Mouse (Mus musculus) small intestine, adult 2 months (tissue): ENCODE results near the gene Map4k2. TPM values are rescaled to one million over a fixed set of nuclear protein-coding genes. Genes with fewer than 3 reads are reported as not detected.
"Not testable (repeated sequence)": the region's sequence is repeated elsewhere in the genome, so short reads cannot be mapped to it uniquely, and the experiment has no call there.

ENCODE experiments used
- H3K27ac ChIP-seq: fragments of 200-500 bp; 2 replicates; pipeline ENCODE4 v1.5.1; 2012; ENCODE audit warnings: low read depth, low read length, control low read depth, inconsistent platforms; ENCODE audit not compliant: insufficient read depth
- H3K27me3 ChIP-seq: fragments of 200-500 bp; 2 replicates; pipeline ENCODE4 v1.6.1; 2012; ENCODE audit warnings: mild to moderate bottlenecking, moderate library complexity, low read length, inconsistent platforms; ENCODE audit not compliant: control insufficient read depth, insufficient read depth
- H3K36me3 ChIP-seq: fragments of 200-500 bp; 2 replicates; pipeline ENCODE4 v1.6.1; 2012; ENCODE audit warnings: mild to moderate bottlenecking, low read length, control low read depth, inconsistent platforms; ENCODE audit not compliant: control insufficient read depth, insufficient read depth
- H3K4me1 ChIP-seq: fragments of 200-500 bp; 2 replicates; pipeline ENCODE4 v1.6.1; 2012; ENCODE audit warnings: low read length, inconsistent platforms, mixed read lengths; ENCODE audit not compliant: control insufficient read depth, insufficient read depth, insufficient read length
- H3K4me3 ChIP-seq: fragments of 200-500 bp; 2 replicates; pipeline ENCODE4 v1.5.1; 2012; ENCODE audit warnings: low read depth, mild to moderate bottlenecking, control low read depth, inconsistent platforms, low read length, moderate library complexity
- CTCF ChIP-seq: fragments of 200-500 bp; IDR thresholded peaks from 2 replicates; pipeline ENCODE4 v1.5.1; 2012; ENCODE audit warnings: low read depth, mild to moderate bottlenecking, control low read depth, inconsistent platforms, low read length, moderate library complexity, mixed read lengths; ENCODE audit not compliant: insufficient replicate concordance, insufficient read length; ENCODE audit errors: extremely low read depth
- POLR2A ChIP-seq: fragments of 200-500 bp; IDR thresholded peaks from 2 replicates; pipeline ENCODE4 v1.6.1; 2012; ENCODE audit warnings: low read depth, mild to moderate bottlenecking, control low read depth, inconsistent platforms, low read length, moderate library complexity
- WGBS: fragments of 180-500 bp; shearing (Covaris S2); methylation state at CpG from one replicate; pipeline ENCODE4 v1.1.7; 2018; 5-methylcytosine and 5-hydroxymethylcytosine counted together
- polyA plus RNA-seq: library from polyadenylated mRNA; depleted of rRNA; stranded (reverse); fragments of >200 nt; gene quantifications from 2 replicates; pipeline ENCODE4 v1.2.3, GENCODE M21; 2012

The Map4k2 gene
- polyA plus RNA-seq, 1 experiment = 77.3 TPM

DNA sequence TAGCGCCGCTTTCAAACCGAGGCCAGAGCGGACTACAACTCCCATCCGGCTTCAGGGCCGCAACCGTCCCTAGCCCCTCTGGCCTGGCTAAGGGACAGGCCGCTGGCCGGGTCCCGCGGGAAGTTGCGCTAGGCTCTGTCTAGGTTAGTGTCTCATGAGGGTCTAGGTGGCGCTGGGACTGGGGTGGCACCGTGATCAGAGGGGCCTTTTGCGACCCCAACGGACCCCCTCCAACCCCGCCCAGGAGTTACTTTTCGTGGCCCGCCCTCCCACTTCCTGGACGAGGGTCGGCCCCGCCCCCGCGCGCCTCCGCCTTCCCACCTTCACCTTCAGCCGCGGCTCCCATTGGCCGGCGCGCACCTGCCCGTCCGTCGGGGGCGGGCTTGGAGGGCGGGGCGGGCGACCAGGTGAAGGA is 34.8 kb upstream of the Map4k2 start, which contains the start of gene Cdc42bpg:
TSS of gene Cdc42bpg (plus strand) at position 320 of the 415 bp plus-strand sequence.
- 1% methylated on average over 35 of the region's 38 CpGs for WGBS
- peaks cover 7% of the 10 kb centered on the region; the same call in 1 of the 2 replicates for H3K4me1 ChIP-seq
- peak within 1 kb of the TSS; percentile 69 for H3K27ac ChIP-seq
- TF ChIP-seq POLR2A (no peak), CTCF (no peak)
- H3K36me3 ChIP-seq = peaks cover 15% of the 10 kb centered on the region
- peak within 1 kb of the TSS; percentile 80 for H3K4me3 ChIP-seq
- no peaks in the 10 kb centered on the region for H3K27me3 ChIP-seq

DNA sequence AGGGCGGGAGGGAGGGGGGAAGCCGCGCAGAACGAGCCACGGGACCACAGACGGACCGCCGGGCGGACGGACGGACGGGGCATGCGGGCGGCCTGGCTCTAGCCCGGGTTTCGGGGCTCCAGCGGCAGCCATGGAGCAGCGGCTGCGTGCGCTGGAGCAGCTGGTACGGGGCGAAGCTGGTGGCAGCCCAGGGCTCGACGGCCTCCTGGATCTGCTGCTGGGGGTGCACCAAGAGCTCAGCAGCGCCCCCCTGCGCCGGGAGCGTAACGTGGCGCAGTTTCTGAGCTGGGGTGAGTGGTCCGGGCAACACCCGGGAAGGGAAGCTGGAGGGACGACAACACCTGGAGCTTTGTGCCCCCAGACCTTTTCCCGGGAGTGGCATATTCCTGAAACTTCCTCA is 34.3 kb upstream of the Map4k2 start:
- H3K27ac ChIP-seq = peak overlapping the region; percentile 59
- peaks cover 10% of the 10 kb centered on the region; the same call in 1 of the 2 replicates for H3K4me1 ChIP-seq
- TF ChIP-seq POLR2A (peak; percentile 44; the same call in 1 of the 2 replicates), CTCF (peak; percentile 73; the same call in 1 of the 2 replicates)
- WGBS = under 1% methylated on average over 33 of the region's 34 CpGs
- H3K4me3 ChIP-seq = peak overlapping the region; percentile 80
- peaks cover 17% of the 10 kb centered on the region for H3K36me3 ChIP-seq
- H3K27me3 ChIP-seq = no peaks in the 10 kb centered on the region

DNA sequence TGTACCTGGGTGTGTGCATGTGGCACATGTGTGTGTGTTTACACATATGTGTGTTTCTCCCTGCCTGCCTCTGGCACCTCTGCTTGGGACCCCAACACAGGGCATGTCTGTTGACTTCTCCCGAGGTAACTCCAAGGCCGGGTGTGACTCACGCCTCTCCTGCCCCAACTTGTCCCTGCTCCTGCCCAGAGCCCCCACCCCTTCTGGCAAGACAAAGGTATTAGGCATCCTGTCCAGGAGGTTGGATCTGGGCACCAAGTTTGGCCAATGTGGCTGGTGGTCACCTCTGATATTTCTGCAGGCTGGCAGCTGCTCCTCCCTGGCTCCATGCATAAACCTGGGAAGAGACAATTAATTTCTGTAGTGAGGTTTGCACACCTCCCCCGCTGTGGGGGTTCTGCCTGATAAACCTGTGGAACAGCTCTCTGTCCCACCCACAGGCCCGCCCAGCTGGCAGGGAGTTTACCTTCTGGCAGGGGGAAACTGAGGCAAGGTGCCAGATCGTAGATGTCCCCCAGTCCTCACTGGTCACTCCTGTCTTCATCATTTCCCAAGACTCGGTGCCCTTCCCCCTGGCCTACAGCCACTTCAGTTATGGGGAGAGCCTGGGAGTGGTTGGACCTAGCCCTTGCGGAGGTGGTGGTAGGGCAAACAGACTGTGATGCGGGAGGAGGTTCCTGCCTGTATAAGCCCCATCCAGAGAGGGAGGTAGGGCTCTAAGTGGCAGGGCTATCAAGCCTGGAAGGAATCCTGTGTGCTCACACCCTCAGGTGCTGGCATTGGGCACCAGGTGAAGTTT is 33.0 kb upstream of the Map4k2 start:
- Histone ChIP-seq H3K27me3 (no peaks in the 10 kb centered on the region), H3K4me3 (peak overlapping the region; percentile 80), H3K27ac (peak overlapping the region; percentile 59), H3K36me3 (peaks cover 27% of the 10 kb centered on the region), H3K4me1 (peaks cover 11% of the 10 kb centered on the region; the same call in 1 of the 2 replicates)
- WGBS = 33% methylated on average over 9 of the region's 9 CpGs
- TF ChIP-seq CTCF = no peak
- TF ChIP-seq POLR2A = no peak

DNA sequence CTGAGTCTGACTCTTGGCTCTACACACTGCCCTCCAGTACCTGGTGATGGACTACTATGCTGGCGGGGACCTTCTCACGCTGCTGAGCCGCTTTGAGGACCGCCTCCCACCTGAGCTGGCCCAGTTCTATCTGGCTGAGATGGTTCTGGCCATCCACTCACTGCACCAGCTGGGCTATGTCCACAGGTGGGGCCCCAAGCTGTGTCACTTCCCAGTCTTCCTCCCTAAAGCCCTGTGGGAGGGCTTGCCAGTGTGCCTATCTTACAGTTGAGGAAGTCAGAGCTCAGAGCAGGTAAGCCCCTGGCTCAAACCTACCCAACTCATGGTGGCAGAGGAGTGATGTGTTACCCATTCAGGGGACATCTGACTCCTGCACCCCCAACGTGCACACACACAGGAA is 30.8 kb upstream of the Map4k2 start:
- no peaks in the 10 kb centered on the region for H3K27me3 ChIP-seq
- WGBS = 93% methylated on average over 5 of the region's 5 CpGs
- no peak for TF ChIP-seq CTCF
- no peak for TF ChIP-seq POLR2A
- H3K27ac ChIP-seq = no peak overlapping the region
- H3K36me3 ChIP-seq = peaks cover 50% of the 10 kb centered on the region
- H3K4me3 ChIP-seq = no peak overlapping the region
- peaks cover 11% of the 10 kb centered on the region; the same call in 1 of the 2 replicates for H3K4me1 ChIP-seq

DNA sequence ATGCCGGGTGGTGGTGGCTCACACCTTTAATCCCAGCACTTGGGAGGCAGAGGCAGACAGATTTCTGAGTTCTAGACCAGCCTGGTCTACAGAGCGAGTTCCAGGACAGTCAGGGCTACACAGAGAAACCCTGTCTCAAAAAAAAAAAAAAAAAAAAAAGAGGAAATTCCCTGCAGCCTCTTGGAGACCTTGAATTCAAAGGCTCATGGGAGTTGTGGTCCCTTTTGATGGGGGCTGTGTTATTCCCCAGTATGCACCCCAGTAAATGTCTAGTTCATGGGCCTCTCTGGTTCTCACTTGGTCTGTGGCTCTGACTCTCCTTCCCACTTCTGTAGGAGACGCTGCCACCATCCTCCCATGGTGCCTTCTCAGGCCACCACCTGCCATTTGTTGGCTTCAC is 29.2 kb upstream of the Map4k2 start:
- Histone ChIP-seq H3K36me3 (peaks cover 65% of the 10 kb centered on the region), H3K4me1 (peaks cover 11% of the 10 kb centered on the region; the same call in 1 of the 2 replicates)
- H3K27ac ChIP-seq, H3K4me3 ChIP-seq, H3K27me3 ChIP-seq: not testable (repeated sequence)
- 69% methylated on average over 3 of the region's 3 CpGs for WGBS

DNA sequence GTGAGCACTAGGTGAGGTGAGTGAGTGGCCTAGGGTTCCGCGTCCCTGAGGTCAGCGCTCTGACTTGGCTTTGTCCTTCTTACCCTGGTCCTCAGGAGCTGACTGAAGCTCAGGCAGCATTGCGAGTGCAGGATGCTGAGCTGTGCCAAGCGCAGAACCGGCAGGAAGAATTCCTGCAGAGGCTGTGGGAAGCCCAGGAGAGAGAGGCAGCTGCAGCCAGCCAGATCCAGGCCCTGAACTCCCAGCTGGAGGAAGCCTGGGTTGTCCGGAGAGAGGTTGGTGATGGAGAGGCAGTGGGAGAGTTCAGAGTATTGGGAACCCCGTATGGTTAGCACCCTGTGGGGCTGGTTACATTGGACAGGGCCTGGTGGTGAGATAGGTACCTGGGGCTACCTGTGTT is 27.1 kb upstream of the Map4k2 start:
- WGBS = 91% methylated on average over 8 of the region's 8 CpGs
- no peak overlapping the region for H3K4me3 ChIP-seq
- no peak for TF ChIP-seq CTCF
- no peak for TF ChIP-seq POLR2A

DNA sequence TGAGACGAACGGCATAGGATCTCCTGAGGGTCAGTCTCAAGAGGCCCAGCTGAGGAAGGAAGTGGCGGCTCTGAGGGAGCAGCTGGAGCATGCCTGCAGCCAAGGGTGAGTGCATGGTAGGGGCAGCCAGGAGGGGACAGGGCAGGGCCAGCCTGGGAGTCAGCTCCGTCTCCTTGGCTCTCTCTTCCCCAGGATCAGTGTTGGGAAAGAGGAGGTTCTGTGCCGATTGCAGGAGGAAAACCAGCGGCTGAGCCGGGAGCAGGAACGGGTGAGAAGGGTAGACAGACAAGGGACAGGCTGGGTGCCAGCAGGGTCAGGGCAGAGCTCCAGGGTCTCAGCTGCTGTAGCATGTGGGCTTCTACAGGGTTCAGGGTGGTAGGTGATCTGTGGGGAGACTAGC is 26.4 kb upstream of the Map4k2 start:
- WGBS = 78% methylated on average over 8 of the region's 8 CpGs
- H3K4me3 ChIP-seq = no peak overlapping the region
- TF ChIP-seq CTCF (no peak), POLR2A (no peak)
- no peak overlapping the region for H3K27ac ChIP-seq
- H3K36me3 ChIP-seq = peaks cover 89% of the 10 kb centered on the region
- H3K27me3 ChIP-seq = no peaks in the 10 kb centered on the region
- peaks cover 5% of the 10 kb centered on the region; the same call in 1 of the 2 replicates for H3K4me1 ChIP-seq

More for the DNA sequence above, 27.1 kb upstream of the Map4k2 start:
- Histone ChIP-seq H3K27ac (no peak overlapping the region), H3K36me3 (peaks cover 85% of the 10 kb centered on the region), H3K4me1 (peaks cover 5% of the 10 kb centered on the region; the same call in 1 of the 2 replicates), H3K27me3 (no peaks in the 10 kb centered on the region)
